Mouse (Mus musculus): ENCODE data around the gene Galnt15. TPM values are rescaled to one million over a fixed set of nuclear protein-coding genes. Genes with fewer than 3 reads are reported as not detected.

The Galnt15 gene
- total RNA-seq, 1 experiment = not detected

DNA sequence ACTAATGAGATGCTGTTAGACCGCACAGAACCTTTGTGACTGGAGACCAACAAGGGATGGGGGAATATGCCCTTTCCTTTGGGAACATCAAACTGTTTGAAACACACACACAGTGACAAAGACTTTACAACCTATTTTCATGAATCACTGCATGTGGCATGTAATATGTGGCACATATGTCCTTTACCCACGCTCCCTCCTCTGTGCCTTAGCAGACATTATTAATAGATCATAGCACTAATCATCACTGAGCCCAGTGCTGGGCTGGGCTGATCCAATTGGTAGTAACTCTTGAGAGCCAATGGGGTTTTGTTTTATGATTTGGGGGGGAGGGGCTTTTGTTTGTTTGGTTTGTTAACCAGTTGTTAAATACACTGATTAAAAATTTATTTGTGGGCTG lies 11.3 kb upstream of the Galnt15 start:
- DNase-seq (ENCODE audit: low read depth, low spot score) = no peak
- Histone ChIP-seq H3K9me3 (ENCODE audit: control insufficient read depth, insufficient read depth, low read depth, low read length) (no peaks in the 10 kb centered on the region), H3K9ac (ENCODE audit: insufficient read depth, low read depth, low read length, poor library complexity, severe bottlenecking) (no peak overlapping the region), H3K36me3 (ENCODE audit: control insufficient read depth, insufficient read depth, low read length, poor library complexity, severe bottlenecking) (no peaks in the 10 kb centered on the region), H3K4me1 (ENCODE audit: control insufficient read depth in 2 of 2, insufficient read depth in 2 of 2, low read length in 2 of 2, poor library complexity in 1 of 2) (peaks cover 0 to 5% of the 10 kb centered on the region in 2 experiments; a peak in 2 of 4 replicates), H3K4me3 (ENCODE audit: insufficient read depth in 1 of 2, low read depth in 1 of 2, low read length in 2 of 2, poor library complexity in 1 of 2, severe bottlenecking in 1 of 2) (no peak overlapping the region), H3K27ac (ENCODE audit: insufficient read depth, low read depth, low read length, poor library complexity, severe bottlenecking) (no peak overlapping the region)
- no peak for TF ChIP-seq MAFK (IDR thresholded peaks at IDR 0.05; ENCODE audit: insufficient read depth, low read depth, low read length)
- no peak for TF ChIP-seq ZC3H11A (IDR thresholded peaks at IDR 0.05; ENCODE audit: borderline replicate concordance, low read depth, low read length)
- no peak for TF ChIP-seq CHD2 (IDR thresholded peaks at IDR 0.05; ENCODE audit: low read depth, low read length)
- no peak for TF ChIP-seq ZNF384 (IDR thresholded peaks at IDR 0.05; ENCODE audit: low read depth, low read length)
- TF ChIP-seq HCFC1 (IDR thresholded peaks at IDR 0.05; ENCODE audit: borderline replicate concordance, insufficient read depth, low read length) = no peak
- in situ Hi-C loops (cut with MboI; ENCODE audit: low sequenced_read_pairs in 2 of 2, unreplicated experiment in 2 of 2) = no loop called here

GRCm38 (mm10) chr14:32019091-32019490 lies 9.7 kb upstream of the Galnt15 start:
- DNase-seq (ENCODE audit: low read depth, low spot score) = no peak
- H3K36me3 ChIP-seq (ENCODE audit: control insufficient read depth, insufficient read depth, low read length, poor library complexity, severe bottlenecking) = no peaks in the 10 kb centered on the region
- TF ChIP-seq ZNF384 (IDR thresholded peaks at IDR 0.05; ENCODE audit: low read depth, low read length) (no peak), MAFK (IDR thresholded peaks at IDR 0.05; ENCODE audit: insufficient read depth, low read depth, low read length) (no peak), CHD2 (IDR thresholded peaks at IDR 0.05; ENCODE audit: low read depth, low read length) (no peak)
- H3K9ac ChIP-seq (ENCODE audit: insufficient read depth, low read depth, low read length, poor library complexity, severe bottlenecking) = no peak overlapping the region
- in situ Hi-C loops (cut with MboI; ENCODE audit: low sequenced_read_pairs in 2 of 2, unreplicated experiment in 2 of 2) = no loop called here
- H3K27ac ChIP-seq (ENCODE audit: insufficient read depth, low read depth, low read length, poor library complexity, severe bottlenecking) = no peak overlapping the region
- peaks cover 0 to 9% of the 10 kb centered on the region in 2 experiments; a peak in 2 of 4 replicates for H3K4me1 ChIP-seq (ENCODE audit: control insufficient read depth in 2 of 2, insufficient read depth in 2 of 2, low read length in 2 of 2, poor library complexity in 1 of 2)
- no peak overlapping the region for H3K4me3 ChIP-seq (ENCODE audit: insufficient read depth in 1 of 2, low read depth in 1 of 2, low read length in 2 of 2, poor library complexity in 1 of 2, severe bottlenecking in 1 of 2)
- H3K9me3 ChIP-seq (ENCODE audit: control insufficient read depth, insufficient read depth, low read depth, low read length) = no peaks in the 10 kb centered on the region

- Histone ChIP-seq H3K9ac (ENCODE audit: insufficient read depth, low read depth, low read length, poor library complexity, severe bottlenecking) (no peak overlapping the region), H3K27ac (ENCODE audit: insufficient read depth, low read depth, low read length, poor library complexity, severe bottlenecking) (no peak overlapping the region), H3K9me3 (ENCODE audit: control insufficient read depth, insufficient read depth, low read depth, low read length) (no peaks in the 10 kb centered on the region), H3K4me1 (ENCODE audit: control insufficient read depth in 2 of 2, insufficient read depth in 2 of 2, low read length in 2 of 2, poor library complexity in 1 of 2) (peaks cover 0 to 9% of the 10 kb centered on the region in 2 experiments; a peak in 2 of 4 replicates), H3K4me3 (ENCODE audit: insufficient read depth in 1 of 2, low read depth in 1 of 2, low read length in 2 of 2, poor library complexity in 1 of 2, severe bottlenecking in 1 of 2) (no peak overlapping the region), H3K36me3 (ENCODE audit: control insufficient read depth, insufficient read depth, low read length, poor library complexity, severe bottlenecking) (no peaks in the 10 kb centered on the region)
- TF ChIP-seq ZC3H11A (IDR thresholded peaks at IDR 0.05; ENCODE audit: borderline replicate concordance, low read depth, low read length) (no peak), ZNF384 (IDR thresholded peaks at IDR 0.05; ENCODE audit: low read depth, low read length) (no peak), CHD2 (IDR thresholded peaks at IDR 0.05; ENCODE audit: low read depth, low read length) (no peak), MAFK (IDR thresholded peaks at IDR 0.05; ENCODE audit: insufficient read depth, low read depth, low read length) (no peak)
- in situ Hi-C loops (cut with MboI; ENCODE audit: low sequenced_read_pairs in 2 of 2, unreplicated experiment in 2 of 2) = no loop called here
- DNase-seq (ENCODE audit: low read depth, low spot score) = no peak
These were observed 6.8 kb upstream of the Galnt15 start for GRCm38 (mm10) chr14:32021967-32022366.

GRCm38 (mm10) chr14:32022450-32022849 lies 6.3 kb upstream of the Galnt15 start:
- Histone ChIP-seq H3K27ac (ENCODE audit: insufficient read depth, low read depth, low read length, poor library complexity, severe bottlenecking) (no peak overlapping the region), H3K9me3 (ENCODE audit: control insufficient read depth, insufficient read depth, low read depth, low read length) (no peaks in the 10 kb centered on the region), H3K9ac (ENCODE audit: insufficient read depth, low read depth, low read length, poor library complexity, severe bottlenecking) (no peak overlapping the region), H3K4me3 (ENCODE audit: insufficient read depth in 1 of 2, low read depth in 1 of 2, low read length in 2 of 2, poor library complexity in 1 of 2, severe bottlenecking in 1 of 2) (no peak overlapping the region), H3K4me1 (ENCODE audit: control insufficient read depth in 2 of 2, insufficient read depth in 2 of 2, low read length in 2 of 2, poor library complexity in 1 of 2) (peaks cover 0 to 9% of the 10 kb centered on the region in 2 experiments; a peak in 2 of 4 replicates), H3K36me3 (ENCODE audit: control insufficient read depth, insufficient read depth, low read length, poor library complexity, severe bottlenecking) (no peaks in the 10 kb centered on the region)
- TF ChIP-seq ZC3H11A (IDR thresholded peaks at IDR 0.05; ENCODE audit: borderline replicate concordance, low read depth, low read length) (no peak), MAFK (IDR thresholded peaks at IDR 0.05; ENCODE audit: insufficient read depth, low read depth, low read length) (no peak), ZNF384 (IDR thresholded peaks at IDR 0.05; ENCODE audit: low read depth, low read length) (no peak), CHD2 (IDR thresholded peaks at IDR 0.05; ENCODE audit: low read depth, low read length) (no peak), HCFC1 (IDR thresholded peaks at IDR 0.05; ENCODE audit: borderline replicate concordance, insufficient read depth, low read length) (no peak)
- in situ Hi-C loops (cut with MboI; ENCODE audit: low sequenced_read_pairs in 2 of 2, unreplicated experiment in 2 of 2) = no loop called here
- DNase-seq (ENCODE audit: low read depth, low spot score) = peak; percentile 68

GRCm38 (mm10) chr14:32023891-32024290 lies 4.9 kb upstream of the Galnt15 start:
- TF ChIP-seq ZNF384 (IDR thresholded peaks at IDR 0.05; ENCODE audit: low read depth, low read length) (no peak), ZC3H11A (IDR thresholded peaks at IDR 0.05; ENCODE audit: borderline replicate concordance, low read depth, low read length) (no peak), MAFK (IDR thresholded peaks at IDR 0.05; ENCODE audit: insufficient read depth, low read depth, low read length) (no peak), HCFC1 (IDR thresholded peaks at IDR 0.05; ENCODE audit: borderline replicate concordance, insufficient read depth, low read length) (no peak), CHD2 (IDR thresholded peaks at IDR 0.05; ENCODE audit: low read depth, low read length) (no peak)
- Histone ChIP-seq H3K27ac (ENCODE audit: insufficient read depth, low read depth, low read length, poor library complexity, severe bottlenecking) (no peak overlapping the region), H3K4me3 (ENCODE audit: insufficient read depth in 1 of 2, low read depth in 1 of 2, low read length in 2 of 2, poor library complexity in 1 of 2, severe bottlenecking in 1 of 2) (no peak overlapping the region), H3K36me3 (ENCODE audit: control insufficient read depth, insufficient read depth, low read length, poor library complexity, severe bottlenecking) (no peaks in the 10 kb centered on the region), H3K4me1 (ENCODE audit: control insufficient read depth in 2 of 2, insufficient read depth in 2 of 2, low read length in 2 of 2, poor library complexity in 1 of 2) (peaks cover 0 to 9% of the 10 kb centered on the region in 2 experiments; a peak in 2 of 4 replicates), H3K9ac (ENCODE audit: insufficient read depth, low read depth, low read length, poor library complexity, severe bottlenecking) (no peak overlapping the region), H3K9me3 (ENCODE audit: control insufficient read depth, insufficient read depth, low read depth, low read length) (no peaks in the 10 kb centered on the region)
- no peak for DNase-seq (ENCODE audit: low read depth, low spot score)
- in situ Hi-C loops (cut with MboI; ENCODE audit: low sequenced_read_pairs in 2 of 2, unreplicated experiment in 2 of 2) = no loop called here

Measured in ES-E14 (cell line).